In genomic region chr16:57329028-57329427, GRCm38 (mm10) we compare ENCODE assay signal across 19 mouse cellular contexts. TPM values are rescaled to one million over a fixed set of nuclear protein-coding genes. Genes with fewer than 3 reads are reported as not detected.
A peak's percentile ranks its signal among the peaks of the same experiment; 100 is the strongest.
DNase-seq lines count a peak whose midpoint lies in the region; ATAC-seq and TF ChIP-seq lines count a peak whose summit lies in the region.
"Had no signal": no experiment of that assay in that cellular context is flagged by ENCODE, and none has a peak within 500 bp of the region (broad histone marks: within the 10 kb centered on the region; RNA-seq: fewer than 3 reads in every experiment).

No protein-coding gene starts in this region.

- no peak for TF ChIP-seq POLR2A in heart, adult 2 months (IDR thresholded peaks at IDR 0.05; ENCODE audit: insufficient read depth, low read depth, low read length)

- H3K9ac ChIP-seq in heart, adult 2 months (ENCODE audit: low read depth, low read length) = no peak overlapping the region
- no peak overlapping the region for H3K9ac ChIP-seq in heart, postnatal 0 days (replicated peaks; ENCODE audit: low read depth, low read length)
- no peak overlapping the region for H3K9ac ChIP-seq in hindbrain, embryonic 12.5 days
- H3K9ac ChIP-seq: forebrain, postnatal 0 days; intestine, embryonic 15.5 days; midbrain, embryonic 12.5 days had no signal

- peak overlapping the region; percentile 26 for H3K27ac ChIP-seq in heart, adult 2 months
- no peak overlapping the region for H3K27ac ChIP-seq in heart, embryonic 10.5 days
- peak overlapping the region; percentile 58 for H3K27ac ChIP-seq in brown adipose tissue, adult 24 weeks (replicated peaks; ENCODE audit: low read depth, low read length)
- H3K27ac ChIP-seq in heart, postnatal 0 days (ENCODE audit: low read depth) = peak overlapping the region; percentile 61
- H3K27ac ChIP-seq in hindbrain, embryonic 12.5 days = no peak overlapping the region
- H3K27ac ChIP-seq: intestine, embryonic 15.5 days; macrophage; midbrain, embryonic 12.5 days had no signal

- H3K36me3 ChIP-seq in heart, adult 2 months (ENCODE audit: control insufficient read depth, insufficient read depth, low read length) = peaks cover 10% of the 10 kb centered on the region
- no peaks in the 10 kb centered on the region for H3K36me3 ChIP-seq in heart, embryonic 10.5 days
- no peaks in the 10 kb centered on the region for H3K36me3 ChIP-seq in heart, postnatal 0 days (replicated peaks; ENCODE audit: control insufficient read depth, insufficient read depth, low read length)
- no peaks in the 10 kb centered on the region for H3K36me3 ChIP-seq in hindbrain, embryonic 12.5 days
- H3K36me3 ChIP-seq: intestine, embryonic 15.5 days; midbrain, embryonic 12.5 days had no signal

- 52% methylated on average over 8 of the region's 8 CpGs for WGBS in heart, adult 2 months
- WGBS in heart, embryonic 10.5 days = 84% methylated on average over 8 of the region's 8 CpGs
- 61% methylated on average over 8 of the region's 8 CpGs for WGBS in heart, postnatal 0 days
- WGBS in hindbrain, embryonic 12.5 days = 81% methylated on average over 8 of the region's 8 CpGs

- H3K79me2 ChIP-seq in heart, adult 2 months (replicated peaks; ENCODE audit: control insufficient read depth, insufficient read depth, low read length) = no peaks in the 10 kb centered on the region; the same call in 1 of the 2 replicates

- no peak for TF ChIP-seq EP300 in heart, adult 2 months (IDR thresholded peaks at IDR 0.05; ENCODE audit: insufficient read depth, low read depth, low read length)
- TF ChIP-seq EP300 in heart, postnatal 0 days (IDR thresholded peaks at IDR 0.05; ENCODE audit: low read depth) = no peak

- intact Hi-C loops in heart, adult 2 months (cut with DNase I) = loop anchor here (5.0 kb wide), 1 partner anchor 82 kb away; no protein-coding TSS in a partner anchor

- no peak overlapping the region for H3K4me2 ChIP-seq in heart, postnatal 0 days (ENCODE audit: low read depth, low read length)
- no peak overlapping the region for H3K4me2 ChIP-seq in hindbrain, embryonic 12.5 days (replicated peaks)
- H3K4me2 ChIP-seq: intestine, embryonic 15.5 days; midbrain, embryonic 12.5 days had no signal

- DNase-seq in heart, adult 2 months = peak; percentile 23 to 37
- no peak for DNase-seq in heart, embryonic 10.5 days (ENCODE audit: low spot score)
- peak; percentile 12 for DNase-seq in 3T3-L1 (ENCODE audit: low read depth, low spot score)
- DNase-seq in heart, postnatal 0 days (ENCODE audit: low spot score) = no peak
- no peak for DNase-seq in right cerebral cortex, postnatal 4 days
- no peak for DNase-seq in layer of hippocampus, postnatal 36 days
- DNase-seq: adrenal gland, postnatal 10 days; cerebellum, adult 9-10 months; forebrain, postnatal 0 days; lung, adult 2 months; right cerebral cortex, postnatal 14 days; thymus, postnatal 4 days had no signal

- H3K4me3 ChIP-seq in heart, adult 2 months = no peak overlapping the region
- no peak overlapping the region for H3K4me3 ChIP-seq in heart, embryonic 10.5 days
- no peak overlapping the region for H3K4me3 ChIP-seq in brown adipose tissue, adult 24 weeks (ENCODE audit: insufficient read depth, low read depth, low read length)
- no peak overlapping the region for H3K4me3 ChIP-seq in heart, postnatal 0 days (ENCODE audit: low read depth, low read length)
- no peak overlapping the region for H3K4me3 ChIP-seq in hindbrain, embryonic 12.5 days
- H3K4me3 ChIP-seq: intestine, embryonic 15.5 days; midbrain, embryonic 12.5 days had no signal

- H3K27me3 ChIP-seq in heart, adult 2 months (ENCODE audit: control insufficient read depth, insufficient read depth, low read length) = no peaks in the 10 kb centered on the region
- H3K27me3 ChIP-seq in heart, embryonic 10.5 days (ENCODE audit: insufficient read depth, poor library complexity, severe bottlenecking) = no peaks in the 10 kb centered on the region
- H3K27me3 ChIP-seq in heart, postnatal 0 days (ENCODE audit: control insufficient read depth, insufficient read depth, low read length) = no peaks in the 10 kb centered on the region
- no peaks in the 10 kb centered on the region for H3K27me3 ChIP-seq in hindbrain, embryonic 12.5 days
- H3K27me3 ChIP-seq: intestine, embryonic 15.5 days; midbrain, embryonic 12.5 days had no signal

- ATAC-seq in heart, postnatal 0 days (ENCODE audit: insufficient read depth, low read depth) = peak; percentile 56; the same call in 1 of the 2 replicates
- ATAC-seq in hindbrain, embryonic 12.5 days (ENCODE audit: low FRiP score) = no peak
- ATAC-seq: forebrain, postnatal 0 days; intestine, embryonic 15.5 days had no signal

- H3K9me3 ChIP-seq in heart, embryonic 10.5 days = no peaks in the 10 kb centered on the region
- no peaks in the 10 kb centered on the region for H3K9me3 ChIP-seq in heart, postnatal 0 days (replicated peaks; ENCODE audit: control insufficient read depth, low read length)
- H3K9me3 ChIP-seq in hindbrain, embryonic 12.5 days (replicated peaks) = no peaks in the 10 kb centered on the region
- H3K9me3 ChIP-seq: intestine, embryonic 15.5 days; midbrain, embryonic 12.5 days had no signal

- peaks cover 5% of the 10 kb centered on the region for H3K4me1 ChIP-seq in heart, adult 2 months (ENCODE audit: control insufficient read depth, insufficient read depth, low read length)
- no peaks in the 10 kb centered on the region for H3K4me1 ChIP-seq in heart, embryonic 10.5 days
- H3K4me1 ChIP-seq in brown adipose tissue, adult 24 weeks (ENCODE audit: control insufficient read depth, insufficient read depth, insufficient read length, low read length) = peaks cover 8% of the 10 kb centered on the region; the same call in 1 of the 2 replicates
- peaks cover 3% of the 10 kb centered on the region for H3K4me1 ChIP-seq in heart, postnatal 0 days (ENCODE audit: control insufficient read depth, insufficient read depth)
- no peaks in the 10 kb centered on the region for H3K4me1 ChIP-seq in hindbrain, embryonic 12.5 days
- H3K4me1 ChIP-seq: intestine, embryonic 15.5 days; midbrain, embryonic 12.5 days had no signal

- no peak for TF ChIP-seq CTCF in heart, adult 2 months (IDR thresholded peaks at IDR 0.05)
- no peak for TF ChIP-seq CTCF in heart, postnatal 0 days (IDR thresholded peaks at IDR 0.05; ENCODE audit: low read depth)

RNA-seq across cellular contexts. Expression of gene Filip1l, which starts 23.9 kb away (rescaled TPM):
- 10 to 100 TPM; 35.0 to 36.3 TPM for total RNA-seq in heart, adult 2 months (2021)
- 9.2 and 19.5 TPM in 2 replicates for polyA plus RNA-seq in heart, adult 2 months (2012; rRNA removed)
- polyA plus RNA-seq in heart, embryonic 10.5 days (2016; fragmentation: Nextera tagmentation; extraction: Ambion mirVana) = 16.0 and 20.3 TPM in 2 replicates
- polyA plus RNA-seq in brown adipose tissue, adult 24 weeks (2012; ENCODE audit: insufficient read depth, insufficient read length, missing spikeins) = 9.1 and 11.5 TPM in 2 replicates
- 14.1 and 18.2 TPM in 2 replicates for total RNA-seq in heart, postnatal 0 days (2014; rRNA removed; ENCODE audit: low replicate concordance)
- 23.8 and 26.0 TPM in 2 replicates for polyA plus RNA-seq in heart, postnatal 0 days (2015; fragmentation: Nextera tagmentation; extraction: Ambion mirVana)
- 8.5 and 9.8 TPM in 2 replicates for polyA plus RNA-seq in hindbrain, embryonic 12.5 days (2016; fragmentation: Nextera tagmentation; extraction: Ambion mirVana)
- 1 to 10 TPM; 2.9 to 4.0 TPM for total RNA-seq in layer of hippocampus, postnatal 36 days (2021)

RNA-seq across cellular contexts. Expression of gene Tmem30c, which starts 36.4 kb away (rescaled TPM):
- total RNA-seq in heart, adult 2 months (2021) = not detected
- not detected in 2 replicates for polyA plus RNA-seq in heart, adult 2 months (2012; rRNA removed)
- not detected in 2 replicates for polyA plus RNA-seq in heart, embryonic 10.5 days (2016; fragmentation: Nextera tagmentation; extraction: Ambion mirVana)
- not detected in 2 replicates for polyA plus RNA-seq in brown adipose tissue, adult 24 weeks (2012; ENCODE audit: insufficient read depth, insufficient read length, missing spikeins)
- total RNA-seq in heart, postnatal 0 days (2014; rRNA removed; ENCODE audit: low replicate concordance) = not detected in 2 replicates
- polyA plus RNA-seq in heart, postnatal 0 days (2015; fragmentation: Nextera tagmentation; extraction: Ambion mirVana) = 0.04 TPM in 1 of 2 replicates, not detected in the other
- 0.08 TPM in 1 of 2 replicates, not detected in the other for polyA plus RNA-seq in hindbrain, embryonic 12.5 days (2016; fragmentation: Nextera tagmentation; extraction: Ambion mirVana)
- total RNA-seq in layer of hippocampus, postnatal 36 days (2021) = under 1 TPM; 0.32 to 0.40 TPM
- total RNA-seq: adrenal gland, postnatal 10 days; gastrocnemius, adult 8-10 months had no signal
- polyA plus RNA-seq: C2C12; intestine, embryonic 15.5 days; lung, adult 2 months; macrophage had no signal

Comparison
In these comparisons a context has a peak if more than half of its experiments do, and no peak if none do; other contexts are left out.
1. DNase-seq: peak in heart, adult 2 months (2 of 2) and 3T3-L1 (single experiment); none in heart, embryonic 10.5 days (single experiment), heart, postnatal 0 days (single experiment), right cerebral cortex, postnatal 4 days (single experiment) and layer of hippocampus, postnatal 36 days (0 of 2).
2. H3K27ac ChIP-seq: peak in heart, adult 2 months (single experiment), brown adipose tissue, adult 24 weeks (single experiment) and heart, postnatal 0 days (single experiment); none in heart, embryonic 10.5 days (single experiment) and hindbrain, embryonic 12.5 days (single experiment).